11 mouse cellular contexts compared by ENCODE assay signal in the genomic region with DNA sequence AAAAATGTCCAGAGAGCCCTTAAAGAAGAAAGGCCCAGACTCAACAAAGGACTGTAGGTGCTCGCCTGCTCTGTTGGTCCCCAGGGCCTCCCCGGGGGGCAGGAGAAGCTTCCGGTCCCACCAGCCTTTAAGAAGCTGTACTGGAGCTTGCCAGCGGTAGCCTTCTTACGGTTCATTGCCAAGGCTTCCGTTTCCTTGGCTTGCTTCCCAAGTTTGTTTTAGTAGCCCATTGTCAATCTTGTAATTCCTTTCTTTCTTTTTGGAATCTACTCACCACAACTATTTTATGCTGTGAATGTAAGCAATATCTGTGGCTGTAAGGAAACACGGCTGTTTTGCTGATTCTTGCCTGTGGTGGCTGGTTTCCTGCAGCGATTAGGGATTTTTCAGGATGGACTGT. TPM values are rescaled to one million over a fixed set of nuclear protein-coding genes. Genes with fewer than 3 reads are reported as not detected.
A peak's percentile ranks its signal among the peaks of the same experiment; 100 is the strongest.
DNase-seq lines count a peak whose midpoint lies in the region; ATAC-seq and TF ChIP-seq lines count a peak whose summit lies in the region.
"Had no signal": no experiment of that assay in that cellular context is flagged by ENCODE, and none has a peak within 500 bp of the region (broad histone marks: within the 10 kb centered on the region; RNA-seq: fewer than 3 reads in every experiment).

No protein-coding gene starts in this region.

- H3K9ac ChIP-seq in limb, embryonic 12.5 days (replicated peaks): no peak overlapping the region
- H3K9ac ChIP-seq in heart, embryonic 16.5 days (ENCODE audit: low read length): no peak overlapping the region; the same call in 1 of the 2 replicates
- H3K9ac ChIP-seq in lung, embryonic 14.5 days: no peak overlapping the region
- H3K9ac ChIP-seq: stomach, embryonic 15.5 days had no signal

- 82% methylated on average over 8 of the region's 8 CpGs for WGBS in limb, embryonic 12.5 days
- WGBS in limb, embryonic 10.5 days: 93% methylated on average over 8 of the region's 8 CpGs
- WGBS in heart, embryonic 16.5 days: 57% methylated on average over 8 of the region's 8 CpGs
- WGBS in lung, embryonic 14.5 days: 51% methylated on average over 8 of the region's 8 CpGs

- peak overlapping the region; percentile 51; the same call in 1 of the 2 replicates for H3K27ac ChIP-seq in limb, embryonic 12.5 days
- no peak overlapping the region for H3K27ac ChIP-seq in limb, embryonic 10.5 days
- H3K27ac ChIP-seq in heart, embryonic 16.5 days (ENCODE audit: low read length): peak overlapping the region; percentile 83
- peak overlapping the region; percentile 74 for H3K27ac ChIP-seq in lung, embryonic 14.5 days (ENCODE audit: low read depth)
- H3K27ac ChIP-seq: stomach, embryonic 15.5 days had no signal

- ATAC-seq in limb, embryonic 12.5 days (ENCODE audit: insufficient number of reproducible peaks, insufficient read depth, low FRiP score, low TSS enrichment, low read depth): no peak
- no peak; the same call in 1 of the 2 replicates for ATAC-seq in heart, embryonic 16.5 days (replicated peaks; ENCODE audit: extremely low read depth, insufficient read depth, low FRiP score)
- peak; percentile 49; the same call in 1 of the 2 replicates for ATAC-seq in lung, embryonic 14.5 days (ENCODE audit: insufficient read depth)

- no peaks in the 10 kb centered on the region for H3K9me3 ChIP-seq in limb, embryonic 12.5 days
- no peaks in the 10 kb centered on the region for H3K9me3 ChIP-seq in limb, embryonic 10.5 days (replicated peaks)
- H3K9me3 ChIP-seq in heart, embryonic 16.5 days (replicated peaks; ENCODE audit: control insufficient read depth, low read length): no peaks in the 10 kb centered on the region
- no peaks in the 10 kb centered on the region for H3K9me3 ChIP-seq in lung, embryonic 14.5 days (ENCODE audit: low read depth, low read length)
- H3K9me3 ChIP-seq: megakaryocyte, embryonic 14.5 days; stomach, embryonic 15.5 days had no signal

- no peak overlapping the region for H3K4me2 ChIP-seq in limb, embryonic 12.5 days
- H3K4me2 ChIP-seq in heart, embryonic 16.5 days (ENCODE audit: low read depth, low read length): no peak overlapping the region
- 0 out of 2 replicates have a peak overlapping the region, but pooled peaks have one; percentile 12 for H3K4me2 ChIP-seq in lung, embryonic 14.5 days
- H3K4me2 ChIP-seq: stomach, embryonic 15.5 days had no signal

- DNase-seq in limb, embryonic 10.5 days (ENCODE audit: low spot score): no peak
- peak; percentile 84 for DNase-seq in brain, embryonic 14.5 days (ENCODE audit: low read depth)
- peak; percentile 78 for DNase-seq in lung, embryonic 14.5 days
- no peak for DNase-seq in embryo, embryonic 10.5 days (ENCODE audit: low spot score)
- DNase-seq in cerebellum, postnatal 14 days: no peak
- DNase-seq in left cerebral cortex, postnatal 25 days (ENCODE audit: low spot score in 2 of 2): no peak

- no peaks in the 10 kb centered on the region for H3K36me3 ChIP-seq in limb, embryonic 12.5 days
- H3K36me3 ChIP-seq in limb, embryonic 10.5 days: peaks cover 3% of the 10 kb centered on the region; the same call in 1 of the 2 replicates
- peaks cover 5% of the 10 kb centered on the region; the same call in 1 of the 2 replicates for H3K36me3 ChIP-seq in heart, embryonic 16.5 days (ENCODE audit: control insufficient read depth, insufficient read depth)
- H3K36me3 ChIP-seq in lung, embryonic 14.5 days (ENCODE audit: insufficient read depth): no peaks in the 10 kb centered on the region
- H3K36me3 ChIP-seq: stomach, embryonic 15.5 days had no signal

- peaks cover 7% of the 10 kb centered on the region; the same call in 1 of the 2 replicates for H3K4me1 ChIP-seq in limb, embryonic 12.5 days (replicated peaks)
- H3K4me1 ChIP-seq in limb, embryonic 10.5 days: no peaks in the 10 kb centered on the region
- no peaks in the 10 kb centered on the region for H3K4me1 ChIP-seq in heart, embryonic 16.5 days (ENCODE audit: control insufficient read depth, insufficient read depth, low read length)
- H3K4me1 ChIP-seq in lung, embryonic 14.5 days (ENCODE audit: insufficient read depth): no peaks in the 10 kb centered on the region
- H3K4me1 ChIP-seq: stomach, embryonic 15.5 days had no signal

- no peak overlapping the region for H3K4me3 ChIP-seq in limb, embryonic 12.5 days (replicated peaks)
- H3K4me3 ChIP-seq in limb, embryonic 10.5 days: no peak overlapping the region
- no peak overlapping the region for H3K4me3 ChIP-seq in heart, embryonic 16.5 days (ENCODE audit: low read length)
- no peak overlapping the region for H3K4me3 ChIP-seq in lung, embryonic 14.5 days (ENCODE audit: low read depth, low read length)
- H3K4me3 ChIP-seq: megakaryocyte, embryonic 14.5 days; stomach, embryonic 15.5 days had no signal

- no peak for TF ChIP-seq CTCF in brain, embryonic 14.5 days (IDR thresholded peaks at IDR 0.05; ENCODE audit: borderline replicate concordance, extremely low read depth, insufficient read depth, insufficient read length)
- TF ChIP-seq CTCF in lung, embryonic 14.5 days (IDR thresholded peaks at IDR 0.05; ENCODE audit: low read depth): no peak

- intact Hi-C loops in left cerebral cortex, postnatal 25 days (cut with DNase I): no loop called here

- no peaks in the 10 kb centered on the region for H3K27me3 ChIP-seq in limb, embryonic 12.5 days
- no peaks in the 10 kb centered on the region for H3K27me3 ChIP-seq in limb, embryonic 10.5 days (ENCODE audit: low read depth, poor library complexity, severe bottlenecking)
- H3K27me3 ChIP-seq in heart, embryonic 16.5 days (ENCODE audit: control insufficient read depth, insufficient read depth, low read length): no peaks in the 10 kb centered on the region
- no peaks in the 10 kb centered on the region for H3K27me3 ChIP-seq in lung, embryonic 14.5 days (ENCODE audit: insufficient read depth, low read length)
- H3K27me3 ChIP-seq: megakaryocyte, embryonic 14.5 days; stomach, embryonic 15.5 days had no signal

- TF ChIP-seq POLR2A in brain, embryonic 14.5 days (IDR thresholded peaks at IDR 0.05; ENCODE audit: borderline replicate concordance, extremely low read depth, insufficient read depth, insufficient read length, poor library complexity, severe bottlenecking): no peak

RNA-seq across cellular contexts. Expression of a gene that starts 25.4 kb away (rescaled TPM):
- polyA plus RNA-seq in limb, embryonic 12.5 days (2016; fragmentation: Nextera tagmentation; extraction: Ambion mirVana): 9.9 and 12.4 TPM in 2 replicates
- 9.2 and 10.9 TPM in 2 replicates for polyA plus RNA-seq in limb, embryonic 10.5 days (2016; fragmentation: Nextera tagmentation; extraction: Ambion mirVana)
- 8.1 and 8.6 TPM in 2 replicates for polyA plus RNA-seq in brain, embryonic 14.5 days (2012; rRNA removed)
- polyA plus RNA-seq in heart, embryonic 16.5 days (2015; fragmentation: Nextera tagmentation; extraction: Ambion mirVana): 14.3 and 16.7 TPM in 2 replicates
- 8.1 and 9.4 TPM in 2 replicates for polyA plus RNA-seq in lung, embryonic 14.5 days (2014; fragmentation: Nextera tagmentation; extraction: Ambion mirVana)
- total RNA-seq in left cerebral cortex, postnatal 25 days (2021): 10 to 100 TPM; 19.6 to 23.8 TPM

RNA-seq across cellular contexts. Expression of a gene that starts 25.6 kb away (rescaled TPM):
- 61.9 and 66.4 TPM in 2 replicates for polyA plus RNA-seq in limb, embryonic 12.5 days (2016; fragmentation: Nextera tagmentation; extraction: Ambion mirVana)
- 42.3 and 51.4 TPM in 2 replicates for polyA plus RNA-seq in limb, embryonic 10.5 days (2016; fragmentation: Nextera tagmentation; extraction: Ambion mirVana)
- 68.8 and 69.7 TPM in 2 replicates for polyA plus RNA-seq in brain, embryonic 14.5 days (2012; rRNA removed)
- polyA plus RNA-seq in heart, embryonic 16.5 days (2015; fragmentation: Nextera tagmentation; extraction: Ambion mirVana): 36.1 and 38.7 TPM in 2 replicates
- polyA plus RNA-seq in lung, embryonic 14.5 days (2014; fragmentation: Nextera tagmentation; extraction: Ambion mirVana): 54.5 and 56.2 TPM in 2 replicates
- 10 to 100 TPM; 39.8 to 42.0 TPM for total RNA-seq in left cerebral cortex, postnatal 25 days (2021)

RNA-seq across cellular contexts. Expression of a gene that starts 38.2 kb away (rescaled TPM):
- 0.80 and 1.0 TPM in 2 replicates for polyA plus RNA-seq in limb, embryonic 12.5 days (2016; fragmentation: Nextera tagmentation; extraction: Ambion mirVana)
- 0.34 and 0.54 TPM in 2 replicates for polyA plus RNA-seq in limb, embryonic 10.5 days (2016; fragmentation: Nextera tagmentation; extraction: Ambion mirVana)
- polyA plus RNA-seq in brain, embryonic 14.5 days (2012; rRNA removed): 0.25 and 0.78 TPM in 2 replicates
- 8.0 and 10.3 TPM in 2 replicates for polyA plus RNA-seq in heart, embryonic 16.5 days (2015; fragmentation: Nextera tagmentation; extraction: Ambion mirVana)
- 0.37 and 0.39 TPM in 2 replicates for polyA plus RNA-seq in lung, embryonic 14.5 days (2014; fragmentation: Nextera tagmentation; extraction: Ambion mirVana)
- total RNA-seq in left cerebral cortex, postnatal 25 days (2021): under 1 TPM; 0.21 TPM

RNA-seq across cellular contexts. Expression of a gene that starts 48.1 kb away (rescaled TPM):
- not detected in 2 replicates for polyA plus RNA-seq in limb, embryonic 12.5 days (2016; fragmentation: Nextera tagmentation; extraction: Ambion mirVana)
- not detected in 2 replicates for polyA plus RNA-seq in limb, embryonic 10.5 days (2016; fragmentation: Nextera tagmentation; extraction: Ambion mirVana)
- polyA plus RNA-seq in brain, embryonic 14.5 days (2012; rRNA removed): not detected in 2 replicates
- not detected in 2 replicates for polyA plus RNA-seq in heart, embryonic 16.5 days (2015; fragmentation: Nextera tagmentation; extraction: Ambion mirVana)
- polyA plus RNA-seq in lung, embryonic 14.5 days (2014; fragmentation: Nextera tagmentation; extraction: Ambion mirVana): not detected in 2 replicates
- not detected for total RNA-seq in left cerebral cortex, postnatal 25 days (2021)
- polyA plus RNA-seq: gonadal fat pad, adult 2 months; stomach, embryonic 15.5 days had no signal

Comparison
In these comparisons a context has a peak if more than half of its experiments do, and no peak if none do; other contexts are left out.
1. DNase-seq: peak in brain, embryonic 14.5 days (single experiment) and lung, embryonic 14.5 days (single experiment); none in limb, embryonic 10.5 days (single experiment), embryo, embryonic 10.5 days (single experiment), cerebellum, postnatal 14 days (0 of 2) and left cerebral cortex, postnatal 25 days (0 of 2).